Mouse (Mus musculus): ENCODE measurements at regions not wholly inside any gene's neighbourhood (a gene's known extent, or its start where the extent isn't known, plus 50 kb on each side); places are given as distances from the start of the nearest gene placed in this dataset. TPM values are rescaled to one million over a fixed set of nuclear protein-coding genes. Genes with fewer than 3 reads are reported as not detected.

Small RNAs in the stretch of these regions (microRNA-seq; reads per million reads assigned to microRNA genes)
- not detected for gene Gm24271 (ENCODE audit: borderline number of aligned reads)
